Mouse (Mus musculus): Measurements from ENCODE around the gene Gm8797. TPM values are rescaled to one million over a fixed set of nuclear protein-coding genes. Genes with fewer than 3 reads are reported as not detected.

Gm8797 gene
- total RNA-seq (2023) = 10 to 100 TPM in 1 of 2 experiments, not detected in 1; 46.2 TPM

DNA sequence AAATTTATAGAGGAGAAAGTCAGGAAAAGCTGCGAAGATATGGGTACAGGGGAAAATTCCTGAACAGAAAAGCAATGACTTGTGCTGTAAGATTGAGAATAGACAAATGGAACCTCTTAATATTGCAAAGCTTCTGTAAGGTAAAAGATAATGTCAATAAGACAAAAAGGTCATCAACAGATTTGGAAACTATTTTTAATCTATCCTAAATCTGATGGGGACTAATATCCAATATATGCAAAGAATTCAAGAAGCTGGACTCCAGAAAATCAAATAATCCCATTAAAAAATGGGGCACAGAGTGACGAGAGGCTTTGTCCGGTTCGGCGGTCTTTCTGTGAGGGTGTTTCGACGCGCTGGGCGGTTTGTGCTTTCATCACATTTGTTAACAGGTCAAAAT lies at the start of gene Gm8797:
TSS of gene Gm8797 (plus strand) at position 301 of the 400 bp plus-strand sequence.

All from B cell, adult 67 days (primary cell).